Mouse (Mus musculus) MEL (cell line): Measurements from ENCODE around the gene Iqschfp. TPM values are rescaled to one million over a fixed set of nuclear protein-coding genes. Genes with fewer than 3 reads are reported as not detected.
A peak's percentile ranks its signal among the peaks of the same experiment; 100 is the strongest.

Source experiments
- DNase-seq: peaks from one replicate; pipeline ENCODE4 v3.0.0; 2011; ENCODE audit warnings: low read depth, low spot score
- H3K27ac ChIP-seq: 2 replicates; pipeline ENCODE4 v1.5.1; 2012; ENCODE audit warnings: low read depth, mild to moderate bottlenecking, control low read depth, low read length, moderate library complexity; ENCODE audit not compliant: control insufficient read depth
- H3K27me3 ChIP-seq, 2 experiments: fragments of 150-350 bp in 1 of 2; sonication (generic) in 1 of 2; 2 replicates each; pipeline ENCODE4 v1.6.1; 2012; ENCODE audit warnings: low read length in 2 of 2, mild to moderate bottlenecking in 2 of 2, improper control_type of control experiment in 1 of 2, moderate library complexity in 1 of 2; ENCODE audit not compliant: insufficient read depth in 2 of 2, control insufficient read depth in 1 of 2
- H3K36me3 ChIP-seq, 2 experiments: 2 replicates each; pipeline ENCODE4 v1.6.1; 2012 to 2014; ENCODE audit warnings: low read length in 2 of 2, improper control_type of control experiment in 1 of 2, inconsistent platforms in 1 of 2, mild to moderate bottlenecking in 1 of 2; ENCODE audit not compliant: insufficient read depth in 2 of 2, control insufficient read depth in 1 of 2
- H3K4me1 ChIP-seq, 2 experiments: fragments of 150-350 bp in 1 of 2; sonication (generic) in 1 of 2; 2 replicates each; pipeline ENCODE4 v1.6.1; 2012; ENCODE audit warnings: low read length in 2 of 2, improper control_type of control experiment in 1 of 2, mild to moderate bottlenecking in 1 of 2; ENCODE audit not compliant: insufficient read depth in 2 of 2, control insufficient read depth in 1 of 2
- H3K4me3 ChIP-seq, 2 experiments: fragments of 150-350 bp in 1 of 2; sonication (generic) in 1 of 2; 2 replicates each; pipeline ENCODE4 v1.5.1; 2012; ENCODE audit warnings: low read depth in 2 of 2, low read length in 2 of 2, mild to moderate bottlenecking in 2 of 2, moderate library complexity in 2 of 2, control low read depth in 1 of 2, improper control_type of control experiment in 1 of 2; ENCODE audit not compliant: control insufficient read depth in 1 of 2, insufficient read depth in 1 of 2
- H3K79me2 ChIP-seq: 2 replicates; pipeline ENCODE4 v1.6.1; 2012; ENCODE audit warnings: mild to moderate bottlenecking, low read length, moderate library complexity; ENCODE audit not compliant: control insufficient read depth, poor library complexity, insufficient read depth
- H3K9ac ChIP-seq: 2 replicates; pipeline ENCODE4 v1.6.1; 2012; ENCODE audit warnings: low read depth, mild to moderate bottlenecking, control low read depth, low read length, moderate library complexity; ENCODE audit not compliant: control insufficient read depth, poor library complexity, severe bottlenecking
- H3K9me3 ChIP-seq: fragments of 150-350 bp; sonication (generic); replicated peaks from 2 replicates; pipeline ENCODE4 v1.6.1; 2012; ENCODE audit warnings: mild to moderate bottlenecking, low read length, improper control_type of control experiment, moderate library complexity; ENCODE audit not compliant: insufficient read depth
- CHD1 ChIP-seq: IDR thresholded peaks from 2 replicates; pipeline ENCODE4 v1.6.1; 2012; ENCODE audit warnings: low read depth, mild to moderate bottlenecking, inconsistent platforms, low read length, improper control_type of control experiment
- CHD2 ChIP-seq: IDR thresholded peaks from 2 replicates; pipeline ENCODE4 v1.6.1; 2011; ENCODE audit warnings: low read length, improper control_type of control experiment
- E2F4 ChIP-seq: IDR thresholded peaks from 2 replicates; pipeline ENCODE4 v1.6.1; 2011; ENCODE audit warnings: low read depth, low read length, improper control_type of control experiment, borderline replicate concordance
- EP300 ChIP-seq, 2 experiments: IDR thresholded peaks; 2 replicates each; pipeline ENCODE4 v1.6.1; 2011; ENCODE audit warnings: improper control_type of control experiment in 2 of 2, low read length in 2 of 2, low read depth in 1 of 2, mild to moderate bottlenecking in 1 of 2
- ETS1 ChIP-seq: IDR thresholded peaks from 2 replicates; pipeline ENCODE4 v1.6.1; 2012; ENCODE audit warnings: low read depth, mild to moderate bottlenecking, inconsistent platforms, low read length, improper control_type of control experiment, moderate library complexity
- GABPA ChIP-seq: IDR thresholded peaks from 2 replicates; pipeline ENCODE4 v1.6.1; 2012; ENCODE audit warnings: low read depth, mild to moderate bottlenecking, inconsistent platforms, low read length, improper control_type of control experiment, moderate library complexity
- JUND ChIP-seq: IDR thresholded peaks from 2 replicates; pipeline ENCODE4 v1.6.1; 2011; ENCODE audit warnings: low read depth, mild to moderate bottlenecking, improper control_type of control experiment, low read length
- MAFK ChIP-seq: IDR thresholded peaks from 2 replicates; pipeline ENCODE4 v1.6.1; 2011; ENCODE audit warnings: low read depth, mild to moderate bottlenecking, low read length, improper control_type of control experiment, borderline replicate concordance
- MYB ChIP-seq: IDR thresholded peaks from 2 replicates; pipeline ENCODE4 v1.6.1; 2011; ENCODE audit warnings: mild to moderate bottlenecking, low read depth, low read length, improper control_type of control experiment
- NELFE ChIP-seq: IDR thresholded peaks from 2 replicates; pipeline ENCODE4 v1.6.1; 2011; ENCODE audit warnings: low read depth, low read length, improper control_type of control experiment
- POLR2AphosphoS5 ChIP-seq: IDR thresholded peaks from 2 replicates; pipeline ENCODE4 v1.6.1; 2012; ENCODE audit warnings: low read depth, borderline replicate concordance, mild to moderate bottlenecking, inconsistent platforms, low read length, moderate library complexity, mixed read lengths
- RAD21 ChIP-seq: IDR thresholded peaks from 2 replicates; pipeline ENCODE4 v1.6.1; 2011; ENCODE audit warnings: mild to moderate bottlenecking, low read depth, low read length, improper control_type of control experiment
- RCOR1 ChIP-seq: IDR thresholded peaks from 2 replicates; pipeline ENCODE4 v1.6.1; 2012; ENCODE audit warnings: low read depth, mild to moderate bottlenecking, inconsistent platforms, low read length, improper control_type of control experiment
- SMC3 ChIP-seq: IDR thresholded peaks from 2 replicates; pipeline ENCODE4 v1.6.1; 2011; ENCODE audit warnings: low read depth, low read length, improper control_type of control experiment
- TBP ChIP-seq: IDR thresholded peaks from 2 replicates; pipeline ENCODE4 v1.8.0; 2011; ENCODE audit warnings: low read depth, low read length, improper control_type of control experiment
- UBTF ChIP-seq: IDR thresholded peaks from 2 replicates; pipeline ENCODE4 v1.6.1; 2012; ENCODE audit warnings: low read depth, mild to moderate bottlenecking, inconsistent platforms, low read length, improper control_type of control experiment, moderate library complexity, borderline replicate concordance; ENCODE audit not compliant: insufficient read depth
- USF1 ChIP-seq: IDR thresholded peaks from 2 replicates; pipeline ENCODE4 v1.6.1; 2014; ENCODE audit warnings: low read depth, mild to moderate bottlenecking, inconsistent platforms, low read length, improper control_type of control experiment, moderate library complexity
- USF2 ChIP-seq, 2 experiments: IDR thresholded peaks; 2 replicates each; pipeline ENCODE4 v1.6.1; 2011 to 2012; ENCODE audit warnings: improper control_type of control experiment in 2 of 2, low read length in 2 of 2, borderline replicate concordance in 1 of 2, inconsistent platforms in 1 of 2, low read depth in 1 of 2, mild to moderate bottlenecking in 1 of 2; ENCODE audit not compliant: insufficient read depth in 1 of 2
- ZKSCAN1 ChIP-seq: IDR thresholded peaks from 2 replicates; pipeline ENCODE4 v1.6.1; 2012; ENCODE audit warnings: low read depth, mild to moderate bottlenecking, inconsistent platforms, low read length, improper control_type of control experiment, moderate library complexity
- ZMIZ1 ChIP-seq: IDR thresholded peaks from 2 replicates; pipeline ENCODE4 v1.6.1; 2012; ENCODE audit warnings: low read depth, mild to moderate bottlenecking, inconsistent platforms, low read length, improper control_type of control experiment, moderate library complexity
- ZNF384 ChIP-seq: IDR thresholded peaks from 2 replicates; pipeline ENCODE4 v1.6.1; 2012; ENCODE audit warnings: low read depth, mild to moderate bottlenecking, inconsistent platforms, low read length, improper control_type of control experiment
- polyA plus RNA-seq, 2 experiments: library from polyadenylated mRNA; stranded (reverse) in 1 of 2; unstranded in 1 of 2; fragments of >175 nt in 1 of 2; fragments of >200 nt in 1 of 2; gene quantifications; 2 replicates each; pipeline versions ENCODE4 v1.2.1 to v1.2.4; 2012; ENCODE audit warnings: low replicate concordance in 2 of 2, low read depth in 1 of 2; ENCODE audit not compliant: insufficient read length in 2 of 2, insufficient read depth in 1 of 2, missing spikeins in 1 of 2
- total RNA-seq: library from RNA; depleted of rRNA; stranded (reverse); fragments of 300-350 nt; gene quantifications from 2 replicates; pipeline ENCODE4 v1.2.3, GENCODE M21; 2012

Gene Iqschfp
- total and polyA plus RNA-seq, 3 experiments = not detected

DNA sequence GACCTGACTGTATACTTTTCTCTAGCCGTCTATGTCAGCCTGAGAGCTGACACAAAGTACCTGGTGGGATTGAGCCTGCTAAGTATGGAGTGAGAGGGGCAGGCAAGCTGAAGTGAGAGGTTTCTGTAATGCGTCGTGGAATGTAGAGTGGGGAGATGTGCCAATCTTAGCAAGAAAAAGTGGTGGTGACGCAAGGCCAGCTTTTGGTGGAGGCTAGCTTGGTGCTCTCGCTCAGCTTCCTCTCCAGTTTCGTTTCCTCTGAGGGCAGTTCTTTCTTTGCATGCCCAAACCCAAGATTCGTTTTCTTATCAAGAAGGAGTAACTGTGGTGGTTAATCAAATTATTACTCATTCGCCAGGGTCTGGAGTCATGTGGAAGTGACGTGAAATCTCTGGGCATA lies 664.9 kb downstream of the Iqschfp start:
- Histone ChIP-seq H3K36me3 (no peaks in the 10 kb centered on the region; a peak in 1 of 4 replicates), H3K9ac (no peak overlapping the region), H3K4me3 (no peak overlapping the region), H3K79me2 (no peaks in the 10 kb centered on the region), H3K27ac (peak overlapping the region; percentile 5; the same call in 1 of the 2 replicates), H3K4me1 (peaks cover 0 to 13% of the 10 kb centered on the region in 2 experiments; a peak in 1 of 4 replicates), H3K9me3 (no peaks in the 10 kb centered on the region), H3K27me3 (no peaks in the 10 kb centered on the region)
- DNase-seq = peak; percentile 26
- no peak for TF ChIP-seq TBP
- TF ChIP-seq CHD1 = no peak
- TF ChIP-seq ZNF384 = no peak
- TF ChIP-seq RCOR1 = no peak
- no peak for TF ChIP-seq JUND
- TF ChIP-seq POLR2AphosphoS5 = no peak
- peak in 1 of 2 experiments; percentile 26; a peak in 1 of 4 replicates for TF ChIP-seq EP300 (IDR thresholded peaks at IDR 0.05; ENCODE audit: low read depth in 1 of 2, low read length in 2 of 2)

DNA sequence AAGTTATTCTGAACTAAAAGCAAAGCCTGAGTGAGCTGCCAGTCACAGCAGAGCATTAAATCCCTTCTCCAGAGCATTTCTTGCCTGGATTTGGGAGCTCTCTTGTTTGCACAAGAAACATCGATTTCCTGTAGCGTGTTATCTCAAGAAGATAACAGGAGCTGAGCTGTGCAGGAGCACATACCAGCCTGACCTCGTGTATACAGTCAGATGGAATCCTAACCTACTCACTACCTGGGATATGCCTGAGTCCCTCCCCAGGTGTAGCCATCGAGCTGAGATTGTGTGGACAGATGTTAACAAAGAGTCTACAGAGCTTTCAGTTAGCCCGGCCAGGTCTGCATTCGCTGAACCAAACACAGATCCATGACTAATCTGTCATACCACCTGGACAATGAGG lies 666.7 kb downstream of the Iqschfp start:
- no peak for TF ChIP-seq USF2 (IDR thresholded peaks at IDR 0.05; ENCODE audit: borderline replicate concordance in 1 of 2, insufficient read depth in 1 of 2, low read depth in 1 of 2, low read length in 2 of 2)
- TF ChIP-seq E2F4 = no peak
- TF ChIP-seq GABPA = no peak
- TF ChIP-seq ZKSCAN1 = no peak
- TF ChIP-seq ETS1 = no peak
- TF ChIP-seq NELFE = no peak
- TF ChIP-seq RAD21 = no peak
- TF ChIP-seq ZMIZ1 = no peak
- TF ChIP-seq MAFK = no peak
- TF ChIP-seq CHD2 = no peak
- TF ChIP-seq USF1 = no peak
- no peak for TF ChIP-seq SMC3
- TF ChIP-seq MYB = no peak
- no peak for TF ChIP-seq UBTF
- TF ChIP-seq, all 39 proteins: peak for 0
- Histone ChIP-seq H3K27ac (no peak overlapping the region), H3K36me3 (no peaks in the 10 kb centered on the region; a peak in 1 of 4 replicates), H3K79me2 (no peaks in the 10 kb centered on the region), H3K9me3 (no peaks in the 10 kb centered on the region), H3K4me3 (no peak overlapping the region), H3K9ac (no peak overlapping the region), H3K4me1 (peaks cover 0 to 13% of the 10 kb centered on the region in 2 experiments; a peak in 1 of 4 replicates), H3K27me3 (no peaks in the 10 kb centered on the region)
- no peak for DNase-seq
